Mouse (Mus musculus): ENCODE results near the gene Gm29776. TPM values are rescaled to one million over a fixed set of nuclear protein-coding genes. Genes with fewer than 3 reads are reported as not detected.

Gm29776 gene
- total RNA-seq (2022): not detected

DNA sequence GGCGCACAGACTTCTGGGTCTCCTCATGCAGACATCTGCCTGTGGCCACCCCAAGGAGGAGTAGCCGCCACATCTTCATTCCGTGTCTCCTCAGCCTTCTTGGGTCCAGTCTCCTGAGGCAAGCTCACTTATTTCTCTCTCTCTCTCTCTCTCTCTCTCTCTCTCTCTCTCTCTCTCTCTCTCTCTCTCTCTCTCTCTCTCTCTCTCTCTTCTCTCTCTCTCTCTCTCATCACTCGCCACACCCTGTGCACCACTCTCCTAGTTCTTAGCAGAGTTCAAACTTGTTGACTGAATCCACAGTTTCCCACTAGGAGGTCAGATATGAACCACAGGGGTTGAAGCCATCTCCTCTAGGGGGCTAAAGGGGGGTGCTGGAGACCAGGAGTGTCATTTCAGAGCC, at the start of gene Gm29776:
Gene Gm29776, minus strand, starts transcription at position 101 of the 400 bp plus-strand sequence.
- DNase-seq (ENCODE audit: low spot score in 2 of 2): no peak

DNA sequence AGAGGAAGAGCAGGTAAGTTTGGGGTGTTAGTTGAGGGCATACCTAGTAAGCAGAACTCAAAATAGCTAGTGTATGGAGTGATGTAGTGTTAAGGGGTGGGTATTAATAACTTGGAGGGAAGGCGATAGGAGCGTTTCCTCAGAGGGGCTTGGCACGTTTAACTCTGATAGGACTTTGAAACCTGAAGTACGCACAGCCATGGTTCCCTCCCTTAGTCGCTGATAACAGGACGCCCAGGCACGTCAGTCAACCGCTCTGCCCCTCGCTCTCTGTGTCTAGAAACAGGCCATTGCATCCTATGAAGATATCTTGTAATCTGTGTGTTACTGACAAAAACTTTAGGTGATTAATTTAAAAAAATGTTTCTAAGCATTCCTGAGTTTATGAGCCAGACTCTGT, 47.4 kb upstream of the Gm29776 start:
- DNase-seq (ENCODE audit: low spot score in 2 of 2): no peak

DNA sequence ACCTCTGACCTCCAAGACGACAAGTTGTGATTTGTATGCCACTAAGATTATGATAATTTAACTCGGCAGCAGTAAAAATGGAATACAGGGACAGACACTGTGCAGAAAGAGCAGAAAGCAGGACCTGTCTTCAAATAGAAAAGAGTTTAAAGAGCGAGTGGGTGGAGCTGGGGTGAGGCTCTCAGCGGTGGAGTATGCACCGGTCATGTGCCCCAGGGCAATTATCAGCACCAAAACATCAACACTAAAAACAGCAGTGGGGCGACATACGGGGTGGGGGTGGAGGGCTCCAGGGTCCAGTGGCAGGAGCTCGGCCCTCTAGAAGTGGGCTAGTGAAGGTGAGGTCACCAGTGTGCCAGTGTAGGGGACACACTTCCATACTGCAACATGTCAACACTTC, 45.8 kb upstream of the Gm29776 start:
- no peak for DNase-seq (ENCODE audit: low spot score in 2 of 2)

DNA sequence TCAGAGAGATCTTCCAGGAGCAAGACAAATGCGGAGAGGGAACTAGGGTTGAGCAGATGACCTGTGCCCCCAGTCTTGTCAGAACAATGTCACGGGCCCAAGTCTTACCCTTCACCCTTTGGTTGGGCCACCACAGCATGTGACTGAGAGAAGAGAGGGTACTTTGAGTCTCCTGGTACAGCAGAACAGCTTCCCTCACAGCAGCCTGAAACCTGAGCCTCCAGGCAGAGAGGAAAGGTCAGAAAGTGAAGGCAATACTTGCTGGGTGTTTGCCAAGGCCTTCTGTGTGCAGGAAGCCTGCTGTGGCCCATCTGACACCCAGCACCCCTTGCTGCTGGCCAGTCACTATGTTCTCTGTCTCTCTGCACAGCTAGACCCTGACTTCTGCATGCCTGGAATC, 43.7 kb upstream of the Gm29776 start:
- DNase-seq (ENCODE audit: low spot score in 2 of 2): no peak

DNA sequence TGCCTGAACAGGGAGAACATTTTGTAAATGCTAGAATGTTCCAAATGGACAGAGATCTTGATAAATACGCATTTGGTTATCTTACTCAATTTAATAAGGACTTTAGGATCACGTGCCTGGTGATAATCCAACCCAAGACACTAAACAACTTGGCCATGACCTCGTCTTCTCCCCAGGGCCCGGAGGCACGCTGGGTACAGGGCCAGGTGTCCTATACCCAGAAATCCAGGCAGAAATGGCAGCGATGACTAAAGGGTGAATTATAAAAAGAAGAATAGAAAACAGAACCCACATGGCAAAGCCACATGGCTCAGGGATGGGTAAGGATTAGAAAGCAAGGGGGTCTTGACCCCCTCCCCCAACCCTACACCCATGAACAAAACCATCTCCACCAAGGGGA, 43.1 kb upstream of the Gm29776 start:
- no peak for DNase-seq (ENCODE audit: low spot score in 2 of 2)

DNA sequence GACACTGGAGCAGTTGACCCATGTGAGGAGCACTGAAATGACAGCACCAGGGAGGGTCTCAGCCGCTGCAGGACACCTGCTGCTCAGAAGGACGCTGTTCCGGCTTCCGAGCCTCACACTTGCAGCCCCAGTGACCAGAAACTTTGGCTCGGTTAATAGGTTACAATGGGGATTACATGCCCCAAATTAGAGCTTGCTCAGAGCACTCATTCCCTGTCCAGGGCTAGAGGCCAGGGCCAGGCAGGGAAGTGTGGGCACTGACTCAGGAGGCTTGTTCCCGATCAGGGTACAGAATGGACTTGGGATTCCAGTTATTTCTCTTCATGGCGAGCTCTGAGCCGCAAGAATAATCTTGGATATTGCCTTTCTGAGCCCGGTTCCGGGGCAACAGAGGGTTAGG, 39.0 kb upstream of the Gm29776 start:
- DNase-seq (ENCODE audit: low spot score in 2 of 2): no peak

DNA sequence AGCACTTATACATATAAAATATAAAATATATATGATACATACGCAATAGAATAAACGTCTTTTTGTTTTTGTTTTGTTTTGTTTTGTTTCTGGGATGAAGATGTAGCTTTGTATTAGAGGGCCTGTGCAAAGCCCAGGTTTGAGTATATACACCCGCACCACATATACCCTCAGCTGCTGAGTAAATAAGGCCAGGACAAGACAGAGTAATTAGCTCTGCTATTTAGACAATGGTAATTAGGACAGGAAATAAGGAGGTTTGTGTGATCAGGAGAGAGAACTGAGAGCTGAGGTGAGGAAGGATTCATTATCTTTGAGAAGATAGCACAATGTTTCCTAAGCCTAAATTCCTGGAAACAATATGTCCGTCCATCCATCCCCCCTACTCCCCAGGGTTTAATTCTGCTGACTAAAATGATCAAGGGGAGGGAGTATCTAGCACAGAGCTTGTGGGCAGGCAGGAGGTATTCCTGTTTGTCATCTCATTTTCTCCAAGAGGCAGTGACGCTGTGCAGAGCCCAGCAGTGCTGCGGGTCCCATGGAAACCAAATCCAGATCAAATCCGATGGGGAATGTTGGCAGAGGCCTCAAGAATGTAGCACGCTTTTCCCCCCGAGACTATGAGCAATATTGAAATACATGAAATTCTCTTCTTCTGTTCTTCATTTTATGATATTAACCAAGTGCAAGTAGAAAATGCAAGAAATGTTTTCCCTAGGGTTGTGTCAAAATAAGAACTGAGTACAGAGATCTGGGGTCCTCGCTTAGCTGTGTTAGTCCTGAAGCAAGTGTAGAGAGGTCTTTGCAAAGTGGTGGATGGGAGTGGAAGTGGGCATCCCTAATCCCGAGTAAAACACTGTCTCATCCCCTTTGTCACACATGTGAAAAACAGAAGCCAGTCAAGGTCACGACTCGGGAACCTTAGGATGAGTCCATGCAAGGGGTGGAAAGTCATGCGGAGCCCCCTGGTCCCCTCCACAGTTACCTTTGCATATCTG, 38.2 kb upstream of the Gm29776 start:
- peak in 1 of 2 experiments; percentile 67 for DNase-seq (ENCODE audit: low spot score in 2 of 2)

DNA sequence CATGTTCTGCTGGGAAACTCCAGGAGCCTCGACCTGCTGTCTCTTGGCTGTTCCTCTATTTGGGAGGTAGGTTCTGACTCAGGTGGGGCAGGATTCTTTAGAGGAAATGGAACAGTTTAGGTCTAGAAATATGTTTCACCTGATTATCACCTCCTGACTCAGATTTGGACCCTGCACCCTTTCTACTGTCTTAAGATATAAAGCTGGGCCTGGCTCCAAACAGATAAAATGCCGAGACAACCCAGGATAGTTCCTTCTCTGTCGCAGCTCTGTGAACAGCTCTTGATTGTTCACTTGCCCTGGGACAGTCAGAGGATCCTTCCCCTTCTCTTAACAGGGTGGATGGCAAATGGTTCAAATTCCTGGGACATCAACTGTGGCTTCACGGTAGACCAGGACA, 36.6 kb upstream of the Gm29776 start:
- DNase-seq (ENCODE audit: low spot score in 2 of 2): no peak

DNA sequence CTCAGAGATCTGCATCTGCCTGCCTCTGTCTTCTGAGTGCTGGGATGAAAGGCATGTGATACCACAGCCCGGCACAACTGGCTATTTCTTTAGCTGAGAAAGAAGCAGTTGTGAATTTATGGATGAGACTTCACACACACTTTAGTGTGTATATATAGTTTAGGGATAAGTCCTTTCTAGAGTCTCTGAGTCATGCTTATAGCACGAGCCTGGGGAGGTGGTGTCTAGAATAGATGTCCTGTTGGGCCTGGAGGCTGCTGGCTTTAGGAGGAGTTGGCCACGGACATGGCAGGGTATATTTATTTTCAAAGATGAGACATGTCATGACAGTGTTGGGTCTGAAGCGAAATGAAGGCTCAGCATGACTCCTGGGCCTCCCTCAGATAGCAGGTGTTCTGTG, 35.4 kb upstream of the Gm29776 start:
- DNase-seq (ENCODE audit: low spot score in 2 of 2): peak in 1 of 2 experiments; percentile 52

DNA sequence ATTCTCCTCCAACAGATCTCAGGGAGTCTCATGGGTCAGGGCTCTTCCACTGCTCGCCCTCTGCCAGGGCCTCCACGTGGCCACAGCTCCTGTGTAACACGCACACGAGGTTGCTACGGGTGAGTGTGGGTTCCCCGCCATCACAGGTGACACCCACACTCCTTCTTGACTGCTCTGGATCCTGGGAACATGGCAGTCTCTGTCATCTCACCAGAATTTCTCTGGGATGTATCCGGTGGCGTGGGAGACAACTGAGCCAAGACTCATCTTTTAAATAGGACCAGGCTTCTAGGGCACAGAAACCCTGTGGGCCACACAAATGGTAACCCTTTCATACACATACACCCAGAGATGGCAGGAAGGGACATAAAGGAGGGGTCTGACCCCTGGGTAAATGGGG, 33.6 kb upstream of the Gm29776 start:
- DNase-seq (ENCODE audit: low spot score in 2 of 2): no peak

DNA sequence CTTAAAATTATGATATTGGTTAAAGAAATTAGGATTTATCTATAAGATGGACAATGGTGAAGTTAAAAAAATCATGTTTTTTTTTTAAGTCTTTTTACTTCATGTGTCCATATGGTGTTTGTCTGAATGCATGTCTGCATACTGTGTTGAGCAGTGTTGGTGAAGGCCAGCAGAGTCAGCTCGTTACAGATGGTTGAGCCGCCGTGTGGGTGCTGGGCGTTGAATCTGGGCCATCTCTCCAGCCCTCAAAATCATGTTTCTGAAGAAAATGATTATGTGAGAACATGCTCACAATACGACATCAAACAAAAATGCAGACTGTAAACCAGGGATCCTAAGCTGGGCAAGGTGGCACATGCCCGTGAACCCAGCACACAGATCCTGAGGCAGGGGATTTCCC, 31.7 kb upstream of the Gm29776 start:
- peak in 1 of 2 experiments; percentile 48 for DNase-seq (ENCODE audit: low spot score in 2 of 2)

DNA sequence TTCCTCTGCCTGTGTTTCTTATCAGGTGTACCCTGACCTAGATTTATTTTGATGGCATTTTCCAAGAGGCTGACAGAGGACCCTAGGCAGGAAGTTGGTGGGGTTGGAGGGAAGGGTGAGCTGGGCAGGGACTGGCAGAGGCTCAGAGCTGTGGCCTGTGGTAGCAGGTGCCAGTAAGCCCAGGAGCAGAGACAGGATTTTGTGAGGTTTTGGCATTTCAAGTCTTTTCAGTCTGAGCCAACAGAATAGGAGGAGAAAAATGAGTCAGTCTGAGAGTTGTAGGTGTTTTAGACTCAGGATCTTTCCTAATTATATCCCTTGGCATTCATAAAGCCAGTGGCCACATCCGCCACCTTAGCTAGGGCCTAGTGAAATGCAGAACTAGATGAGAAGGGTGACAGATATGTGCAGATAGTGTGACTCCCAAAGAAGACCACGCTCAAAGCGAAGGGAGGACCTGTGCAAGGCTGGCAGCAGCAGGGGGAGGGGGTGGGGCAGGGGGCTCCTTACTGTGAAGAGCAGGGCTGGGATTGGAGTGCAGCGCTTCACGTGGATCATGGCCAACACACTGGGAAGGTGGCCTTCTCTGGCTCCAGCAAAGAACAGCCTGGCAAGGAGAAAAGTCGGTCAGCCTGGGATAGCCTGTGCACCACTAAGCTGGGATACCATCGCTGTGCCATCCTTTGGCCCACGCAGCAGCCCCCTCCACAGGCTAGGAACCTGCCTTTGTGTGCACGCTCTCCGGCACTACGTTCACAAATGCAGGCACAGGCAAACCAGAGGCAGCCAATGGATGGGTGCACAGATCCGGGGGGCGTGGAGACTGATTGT, 30.4 kb upstream of the Gm29776 start:
- peak in 1 of 2 experiments; percentile 53 for DNase-seq (ENCODE audit: low spot score in 2 of 2)

DNA sequence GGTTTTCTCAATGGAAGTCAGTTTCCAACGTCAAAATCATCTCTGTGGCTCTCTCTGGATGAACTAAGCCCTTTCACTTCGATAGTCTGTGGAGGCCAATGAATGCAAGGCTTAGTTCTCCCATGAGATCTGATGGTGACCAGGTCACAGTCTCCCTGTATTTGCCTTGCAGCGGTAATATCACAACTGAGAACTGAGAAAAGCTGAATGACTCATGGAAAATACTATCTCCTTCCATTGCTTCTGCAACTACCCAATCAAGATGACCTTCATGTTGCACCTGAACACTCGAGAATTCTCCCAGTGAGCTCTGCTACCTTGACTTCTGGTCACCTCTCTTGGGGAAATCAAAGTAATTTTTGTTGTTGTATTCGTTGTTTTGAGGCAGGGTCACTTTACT, 28.9 kb upstream of the Gm29776 start:
- DNase-seq (ENCODE audit: low spot score in 2 of 2): no peak

DNA sequence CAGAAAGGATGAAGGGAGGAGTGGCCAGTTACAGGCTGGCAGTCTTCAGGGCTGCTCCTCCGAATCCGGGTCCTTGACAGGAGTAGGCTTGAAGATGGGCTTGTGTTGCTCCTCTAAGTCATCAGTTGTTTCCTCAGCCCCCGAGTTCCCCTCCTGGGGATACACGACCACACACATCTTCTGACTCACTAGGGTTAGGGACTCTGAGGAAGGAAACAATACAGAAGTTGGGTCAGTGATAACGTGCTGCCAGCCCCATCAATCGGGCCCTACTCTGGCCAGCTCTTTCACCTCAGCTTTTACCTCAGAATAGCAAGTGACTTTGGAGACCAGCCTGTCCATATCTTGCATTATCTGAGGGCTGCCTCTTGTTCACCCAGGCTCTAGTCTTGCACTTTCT, 25.4 kb upstream of the Gm29776 start:
- DNase-seq (ENCODE audit: low spot score in 2 of 2): no peak

DNA sequence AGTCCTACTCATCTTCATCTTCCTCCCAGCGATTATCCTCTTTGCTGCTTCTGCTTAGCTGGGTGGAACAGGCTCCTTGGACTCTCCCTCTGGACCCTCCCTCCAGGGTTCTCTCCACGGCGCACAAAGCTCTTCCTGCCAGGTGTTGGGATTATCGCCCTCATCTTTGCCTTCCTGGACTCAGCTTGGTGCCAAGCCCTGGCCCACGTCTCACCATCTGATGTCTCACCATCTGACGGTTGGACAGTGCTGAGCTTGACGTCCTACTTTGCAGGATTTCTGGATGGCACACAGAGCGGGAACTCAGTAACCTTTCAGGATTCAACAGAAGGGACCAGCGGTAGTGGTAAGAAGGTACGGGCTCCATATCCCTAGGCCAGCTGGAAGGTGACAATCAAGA, 23.1 kb upstream of the Gm29776 start:
- DNase-seq (ENCODE audit: low spot score in 2 of 2): no peak

DNA sequence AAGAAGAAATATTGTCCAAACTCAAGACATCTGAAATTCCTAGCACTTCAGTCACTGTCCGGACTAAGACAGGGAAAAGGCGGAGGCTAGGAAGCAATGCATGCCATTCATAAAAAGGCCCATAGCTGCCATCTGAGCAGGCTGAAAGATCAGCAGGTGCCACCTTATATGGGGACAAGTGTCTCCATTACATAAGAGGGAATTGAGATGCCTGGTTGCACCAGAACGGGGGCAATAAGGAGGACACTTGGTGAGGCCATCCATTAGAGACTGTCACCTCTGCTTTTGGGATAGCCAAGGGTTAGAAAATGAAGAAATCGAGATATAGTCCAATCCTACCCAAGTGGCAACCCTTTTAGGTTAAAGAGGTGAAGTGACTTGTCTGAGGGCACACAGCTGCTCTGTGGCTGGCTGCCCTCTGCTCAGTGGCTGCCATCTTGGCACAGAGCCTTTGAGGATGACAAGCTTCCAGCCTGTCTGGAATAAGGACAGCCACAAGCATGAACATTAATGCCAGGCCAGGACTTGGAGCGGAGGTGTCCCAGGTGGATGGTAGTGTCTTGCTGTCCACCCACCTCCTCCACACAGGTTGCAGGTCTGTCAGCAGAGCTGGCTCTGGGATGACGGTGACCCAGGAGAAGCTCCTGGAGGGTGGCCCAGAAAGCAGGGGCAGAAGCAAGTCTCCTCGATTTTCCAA, 22.2 kb upstream of the Gm29776 start:
- DNase-seq (ENCODE audit: low spot score in 2 of 2): no peak

DNA sequence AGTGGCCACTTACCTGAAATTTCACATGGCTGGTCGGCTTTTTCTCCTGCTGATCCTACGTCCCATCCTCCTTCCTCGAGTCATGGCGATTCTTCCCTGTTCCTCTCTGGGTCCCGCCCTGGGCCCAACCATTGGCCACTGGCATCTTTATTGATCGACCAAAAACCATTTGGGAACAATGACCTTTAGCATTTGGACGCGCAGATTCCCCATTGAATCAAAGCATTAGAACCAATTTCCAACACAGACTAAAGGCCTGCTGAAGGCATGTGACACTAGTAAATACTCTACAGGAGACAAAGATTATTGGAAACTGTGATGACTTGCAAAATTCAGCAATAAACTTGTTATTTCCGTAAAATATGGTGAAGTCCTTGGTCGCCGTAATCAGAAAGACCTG, 21.4 kb upstream of the Gm29776 start:
- no peak for DNase-seq (ENCODE audit: low spot score in 2 of 2)

DNA sequence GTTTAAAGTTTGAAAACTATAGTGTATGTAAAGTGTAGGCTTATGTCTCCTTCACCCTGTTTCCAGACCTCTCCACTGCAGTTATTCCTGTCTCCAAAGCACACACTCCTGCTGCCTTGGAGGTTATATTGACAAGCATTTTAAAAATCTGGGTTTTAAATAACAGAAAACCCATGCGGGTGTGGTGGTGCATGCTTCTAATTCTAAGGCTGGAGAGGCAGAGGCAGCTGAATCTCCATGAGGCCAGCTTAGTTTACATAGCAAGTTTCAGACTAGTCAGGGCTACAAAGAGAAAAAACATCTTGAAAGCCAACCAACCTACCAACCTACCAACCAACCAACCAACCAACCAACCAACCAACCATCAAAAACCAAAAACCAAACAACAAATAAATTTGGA, 16.8 kb upstream of the Gm29776 start:
- no peak for DNase-seq (ENCODE audit: low spot score in 2 of 2)

DNA sequence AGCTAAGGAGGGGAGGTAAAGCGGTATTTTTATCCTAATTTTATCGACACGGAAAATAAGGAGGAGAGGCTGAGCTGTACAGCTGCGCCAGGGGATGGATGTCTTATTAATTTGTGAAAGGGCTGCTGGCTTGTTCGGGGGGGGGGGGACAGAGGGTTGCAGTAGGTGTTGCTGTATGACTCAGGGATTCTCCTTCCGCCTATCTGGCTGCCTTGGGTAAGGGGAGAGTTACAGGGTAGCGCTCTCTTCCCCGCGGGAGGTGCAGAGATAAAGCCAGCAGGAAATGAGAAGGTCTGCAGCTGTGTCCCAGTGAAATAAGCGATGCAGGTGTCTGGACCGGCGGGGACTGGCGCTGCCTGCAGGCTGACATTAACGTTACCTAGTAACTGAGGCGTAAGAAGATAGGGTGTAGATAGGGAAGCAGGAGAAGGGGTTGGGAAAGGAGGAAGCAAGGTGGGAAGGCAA, 16.0 kb upstream of the Gm29776 start:
- DNase-seq (ENCODE audit: low spot score in 2 of 2): peak; percentile 25 to 39

DNA sequence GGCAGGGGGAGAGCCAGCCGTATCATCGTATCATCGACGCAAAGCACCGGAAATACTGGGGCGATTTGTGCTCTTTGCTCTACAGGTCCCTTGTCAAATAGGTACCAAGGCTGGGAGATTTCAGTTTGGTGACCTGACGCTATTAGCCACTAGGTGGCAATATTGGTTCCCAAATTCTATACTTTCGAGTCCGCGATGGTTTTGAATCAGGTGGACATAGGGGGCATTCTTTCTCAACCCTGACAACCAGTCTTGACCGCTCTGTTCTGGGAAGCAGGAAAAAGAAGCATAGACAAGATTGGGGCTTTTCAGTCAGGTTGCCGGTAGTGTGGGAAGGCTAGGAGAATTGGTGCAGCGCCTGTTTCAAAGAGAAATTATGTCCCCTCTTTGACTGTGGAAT, 15.5 kb upstream of the Gm29776 start:
- peak; percentile 63 to 65 for DNase-seq (ENCODE audit: low spot score in 2 of 2)

DNA sequence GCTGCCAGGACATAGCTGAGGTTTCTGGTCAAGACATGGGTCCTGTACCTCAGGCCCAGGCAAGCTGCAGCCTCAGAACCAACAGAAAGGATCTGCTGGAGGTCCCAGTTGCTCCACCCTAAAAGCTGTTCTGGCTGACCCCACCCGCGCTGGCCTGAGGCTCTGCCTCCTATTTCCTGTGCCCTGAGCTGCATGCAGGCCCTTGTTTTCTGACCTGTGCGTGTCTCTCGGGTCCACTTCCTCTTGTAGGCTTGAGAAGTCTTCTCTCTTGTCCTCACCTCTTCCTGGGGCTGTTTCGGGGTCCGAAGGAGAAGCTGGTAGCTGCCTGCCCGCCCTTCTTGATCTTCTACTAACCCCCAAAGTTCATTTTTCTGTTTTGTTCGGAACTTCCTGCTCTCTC, 14.2 kb upstream of the Gm29776 start:
- no peak for DNase-seq (ENCODE audit: low spot score in 2 of 2)

DNA sequence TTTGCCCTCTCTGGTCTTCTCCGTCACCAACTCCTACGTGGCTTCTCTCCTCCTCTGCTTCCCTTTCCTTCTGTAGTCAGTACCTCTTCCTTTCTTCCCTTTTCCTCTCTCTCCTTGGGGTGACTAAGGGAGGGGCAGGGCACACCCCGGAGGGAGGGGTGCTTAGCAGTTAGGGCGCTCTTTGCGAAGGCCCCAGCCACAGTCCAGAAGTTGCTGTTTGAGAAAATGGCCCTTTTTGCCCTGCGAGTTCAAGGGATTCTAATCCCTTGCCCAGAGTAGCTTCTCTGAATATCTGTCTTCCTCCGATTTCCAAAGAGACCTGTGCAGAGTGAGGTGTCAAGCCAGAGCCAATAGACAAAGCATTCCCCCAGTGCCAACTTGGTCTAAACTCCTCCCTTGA, 13.4 kb upstream of the Gm29776 start, which contains the start of gene Cebpe:
Gene Cebpe, minus strand, starts transcription at position 101 of the 400 bp plus-strand sequence.
- no peak for DNase-seq (ENCODE audit: low spot score in 2 of 2)

Measured in left cerebral cortex, adult 8-10 months (tissue).